Mouse (Mus musculus) midbrain, embryonic 14.5 days (tissue): Measurements from ENCODE around the gene Slc23a4. TPM values are rescaled to one million over a fixed set of nuclear protein-coding genes. Genes with fewer than 3 reads are reported as not detected.

ENCODE experiments used
- ATAC-seq: fragments of 200-750 bp; cut with Nextera tagmentation; 2 replicates; pipeline ENCODE4 v1.8.0; 2017; ENCODE audit warnings: moderate number of reproducible peaks, moderate library complexity; ENCODE audit not compliant: low FRiP score, low TSS enrichment
- DNase-seq: peaks from one replicate; pipeline ENCODE4 v3.0.0-alpha.2; 2015
- H3K27ac ChIP-seq: fragments of 300-500 bp; sonication (generic); replicated peaks from 2 replicates; pipeline ENCODE4 v1.5.1; 2014; ENCODE audit warnings: mild to moderate bottlenecking, low read depth, low read length, moderate library complexity
- H3K27me3 ChIP-seq: fragments of 300-500 bp; sonication (generic); 2 replicates; pipeline ENCODE4 v1.6.1; 2014; ENCODE audit warnings: low read length, control low read depth, mixed read lengths; ENCODE audit not compliant: control insufficient read depth, insufficient read depth
- H3K36me3 ChIP-seq: fragments of 300-500 bp; sonication (generic); 2 replicates; pipeline ENCODE4 v1.6.1; 2014; ENCODE audit warnings: low read length, control low read depth; ENCODE audit not compliant: control insufficient read depth, insufficient read depth
- H3K4me1 ChIP-seq: fragments of 300-500 bp; sonication (generic); 2 replicates; pipeline ENCODE4 v1.6.1; 2014; ENCODE audit warnings: mild to moderate bottlenecking, antibody characterized with exemption, low read length, control low read depth; ENCODE audit not compliant: control insufficient read depth, insufficient read depth
- H3K4me2 ChIP-seq: fragments of 300-500 bp; sonication (generic); 2 replicates; pipeline ENCODE4 v1.6.1; 2014; ENCODE audit warnings: mild to moderate bottlenecking, low read length, moderate library complexity
- H3K4me3 ChIP-seq: fragments of 300-500 bp; sonication (generic); replicated peaks from 2 replicates; pipeline ENCODE4 v1.5.1; 2014; ENCODE audit warnings: low read depth, low read length
- H3K9ac ChIP-seq: fragments of 300-500 bp; sonication (generic); replicated peaks from 2 replicates; pipeline ENCODE4 v1.6.1; 2014; ENCODE audit warnings: mild to moderate bottlenecking, low read length, moderate library complexity
- H3K9me3 ChIP-seq: fragments of 300-500 bp; sonication (generic); 2 replicates; pipeline ENCODE4 v1.6.1; 2016; ENCODE audit warnings: low read length, control low read depth, mixed read lengths; ENCODE audit not compliant: control insufficient read depth
- WGBS: fragments of 180-500 bp; shearing (Covaris S2); extraction: QIAGEN DNeasy Blood & Tissue Kit; methylation state at CpG from one replicate; pipeline ENCODE4 v1.1.7; 2014; 5-methylcytosine and 5-hydroxymethylcytosine counted together
- polyA plus RNA-seq: library from polyadenylated mRNA; unstranded; fragments of >200 nt; fragmentation: Nextera tagmentation; extraction: Ambion mirVana; gene quantifications from 2 replicates; pipeline ENCODE4 v1.2.1, GENCODE M21; 2014

Slc23a4 gene
- polyA plus RNA-seq, 1 experiment from 2014 or later, result 0.75 TPM

DNA sequence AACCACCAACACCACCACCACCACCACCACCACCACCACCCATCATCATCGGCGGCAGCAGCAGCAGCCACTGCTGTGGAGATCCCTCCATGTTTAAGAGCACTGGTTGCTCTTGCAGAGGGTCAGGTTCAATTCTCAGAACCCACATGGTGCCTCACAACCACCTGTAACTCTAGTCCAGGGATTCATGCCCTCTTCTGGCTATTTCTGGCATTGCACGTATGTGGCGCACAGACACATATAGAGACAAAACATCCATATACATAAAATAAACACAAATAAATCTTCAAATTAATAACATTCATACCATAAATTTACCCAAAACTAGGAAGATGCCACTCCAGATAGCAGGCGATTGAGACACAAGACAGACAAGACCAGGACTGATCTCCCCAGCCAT, 22.5 kb upstream of the Slc23a4 start:
- 98% methylated on average over 5 of the region's 5 CpGs for WGBS

GRCm38 (mm10) chr6:35002261-35002669, 14.1 kb upstream of the Slc23a4 start:
- H3K4me3 ChIP-seq, result no peak overlapping the region
- H3K9me3 ChIP-seq, result no peaks in the 10 kb centered on the region
- H3K27ac ChIP-seq, result no peak overlapping the region
- DNase-seq (peak; percentile 35), ATAC-seq (no peak)
- no peak overlapping the region for H3K4me2 ChIP-seq
- H3K4me1 ChIP-seq, result no peaks in the 10 kb centered on the region
- 82% methylated on average over 18 of the region's 18 CpGs for WGBS
- H3K36me3 ChIP-seq, result no peaks in the 10 kb centered on the region
- no peaks in the 10 kb centered on the region for H3K27me3 ChIP-seq
- no peak overlapping the region for H3K9ac ChIP-seq

More for the DNA sequence above, 22.5 kb upstream of the Slc23a4 start:
- DNase-seq (no peak), ATAC-seq (no peak)
- H3K27ac ChIP-seq, result no peak overlapping the region
- H3K36me3 ChIP-seq, result no peaks in the 10 kb centered on the region
- H3K4me1 ChIP-seq, result no peaks in the 10 kb centered on the region
- H3K27me3 ChIP-seq, result no peaks in the 10 kb centered on the region
- H3K4me2 ChIP-seq, result no peak overlapping the region
- no peak overlapping the region for H3K9ac ChIP-seq
- no peak overlapping the region for H3K4me3 ChIP-seq
- no peaks in the 10 kb centered on the region for H3K9me3 ChIP-seq

DNA sequence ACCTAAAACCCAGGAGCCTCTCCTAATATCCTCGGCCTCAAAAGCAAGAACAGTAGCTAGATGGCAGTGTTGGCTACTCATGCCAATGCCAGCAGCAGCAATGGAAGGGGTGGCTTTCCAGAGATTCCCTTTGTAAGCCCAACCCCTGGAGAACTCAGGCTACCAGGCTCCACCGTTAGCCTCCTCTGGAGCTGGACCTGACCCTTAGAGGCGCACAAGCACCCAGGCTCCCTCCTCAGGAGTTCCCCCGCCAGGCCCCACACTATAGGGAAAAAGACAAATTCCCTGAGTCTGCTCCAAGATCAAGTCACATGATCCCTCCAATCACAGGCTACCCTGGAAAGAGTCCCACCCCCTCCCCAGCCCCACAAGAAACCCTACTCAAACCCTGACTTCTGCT, 10.9 kb upstream of the Slc23a4 start:
- H3K4me2 ChIP-seq, result peak overlapping the region; percentile 31; the same call in 1 of the 2 replicates
- no peaks in the 10 kb centered on the region for H3K36me3 ChIP-seq
- DNase-seq (peak; percentile 76), ATAC-seq (0 out of 2 replicates have a peak, but pooled peaks have one; percentile 35)
- WGBS, result 15% methylated on average over 4 of the region's 4 CpGs
- H3K27ac ChIP-seq, result no peak overlapping the region
- H3K9me3 ChIP-seq, result no peaks in the 10 kb centered on the region
- H3K9ac ChIP-seq, result no peak overlapping the region
- H3K27me3 ChIP-seq, result no peaks in the 10 kb centered on the region
- no peak overlapping the region for H3K4me3 ChIP-seq
- no peaks in the 10 kb centered on the region for H3K4me1 ChIP-seq

- no peaks in the 10 kb centered on the region for H3K4me1 ChIP-seq
- no peak overlapping the region for H3K9ac ChIP-seq
- DNase-seq (no peak), ATAC-seq (no peak)
- no peak overlapping the region for H3K4me3 ChIP-seq
- no peaks in the 10 kb centered on the region for H3K36me3 ChIP-seq
- H3K4me2 ChIP-seq, result no peak overlapping the region
- no peak overlapping the region for H3K27ac ChIP-seq
- H3K27me3 ChIP-seq, result no peaks in the 10 kb centered on the region
- no peaks in the 10 kb centered on the region for H3K9me3 ChIP-seq
- WGBS, result 83% methylated on average over 4 of the region's 4 CpGs
These were observed 8.3 kb upstream of the Slc23a4 start for GRCm38 (mm10) chr6:34996496-34996895.

DNA sequence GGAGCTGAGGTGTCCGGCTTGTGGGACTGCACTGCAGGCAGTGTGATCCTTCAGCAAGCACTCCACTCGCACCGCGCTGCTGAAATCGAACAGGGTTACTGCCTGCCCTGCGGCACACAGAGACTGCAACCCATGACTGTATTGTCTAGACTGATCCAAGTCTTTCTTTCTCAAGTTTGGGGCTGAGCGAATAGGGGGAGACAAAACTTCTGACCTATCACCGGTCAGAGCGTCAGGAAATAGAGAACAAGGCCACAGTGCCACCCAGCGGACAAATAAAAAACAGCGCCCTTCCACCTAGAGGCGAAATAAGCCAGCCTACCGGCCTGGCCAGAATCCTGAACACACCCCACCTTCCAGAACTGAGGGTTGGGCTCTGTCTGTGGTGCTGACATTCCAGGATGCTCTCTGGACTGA, 7.1 kb upstream of the Slc23a4 start:
- H3K27ac ChIP-seq, result no peak overlapping the region
- H3K9me3 ChIP-seq, result no peaks in the 10 kb centered on the region
- no peak overlapping the region for H3K9ac ChIP-seq
- DNase-seq (peak; percentile 89), ATAC-seq (peak; percentile 54; the same call in 1 of the 2 replicates)
- no peaks in the 10 kb centered on the region for H3K27me3 ChIP-seq
- H3K4me1 ChIP-seq, result no peaks in the 10 kb centered on the region
- H3K36me3 ChIP-seq, result no peaks in the 10 kb centered on the region
- H3K4me3 ChIP-seq, result no peak overlapping the region
- WGBS, result 5% methylated on average over 13 of the region's 13 CpGs
- peak overlapping the region; percentile 21; the same call in 1 of the 2 replicates for H3K4me2 ChIP-seq

- Histone ChIP-seq H3K27me3 (no peaks in the 10 kb centered on the region), H3K9ac (no peak overlapping the region), H3K4me2 (no peak overlapping the region), H3K36me3 (no peaks in the 10 kb centered on the region), H3K27ac (no peak overlapping the region), H3K4me1 (no peaks in the 10 kb centered on the region), H3K4me3 (no peak overlapping the region), H3K9me3 (no peaks in the 10 kb centered on the region)
- ATAC-seq (no peak), DNase-seq (no peak)
- 85% methylated on average over 5 of the region's 5 CpGs for WGBS
These were observed 6.5 kb upstream of the Slc23a4 start for GRCm38 (mm10) chr6:34994692-34995091.

DNA sequence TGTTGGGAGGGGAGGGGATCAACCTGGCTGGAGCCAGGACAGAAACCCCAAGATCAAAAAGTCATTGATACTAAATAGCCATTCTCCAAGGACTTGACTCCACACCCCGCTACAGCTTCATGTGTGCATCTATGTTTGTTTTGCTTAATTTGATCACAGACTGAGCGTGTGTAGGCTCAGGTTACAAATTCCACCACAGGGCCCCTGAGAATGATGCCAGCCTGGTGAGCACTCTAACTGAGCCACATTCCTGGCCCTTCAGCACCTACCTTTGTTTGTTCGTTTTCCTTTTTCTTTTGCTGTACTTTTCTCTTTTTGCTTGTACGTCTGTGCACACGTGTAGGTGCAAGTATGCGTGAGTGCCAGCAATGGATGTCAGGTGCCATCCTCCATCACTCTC, 1.1 kb upstream of the Slc23a4 start:
- DNase-seq (no peak), ATAC-seq (no peak)
- H3K4me3 ChIP-seq, result no peak overlapping the region
- H3K9ac ChIP-seq, result no peak overlapping the region
- peaks cover 7% of the 10 kb centered on the region; the same call in 1 of the 2 replicates for H3K4me1 ChIP-seq
- H3K36me3 ChIP-seq, result no peaks in the 10 kb centered on the region
- 77% methylated on average over 6 of the region's 6 CpGs for WGBS
- H3K27ac ChIP-seq, result no peak overlapping the region
- H3K27me3 ChIP-seq, result no peaks in the 10 kb centered on the region
- H3K9me3 ChIP-seq, result no peaks in the 10 kb centered on the region
- H3K4me2 ChIP-seq, result no peak overlapping the region

DNA sequence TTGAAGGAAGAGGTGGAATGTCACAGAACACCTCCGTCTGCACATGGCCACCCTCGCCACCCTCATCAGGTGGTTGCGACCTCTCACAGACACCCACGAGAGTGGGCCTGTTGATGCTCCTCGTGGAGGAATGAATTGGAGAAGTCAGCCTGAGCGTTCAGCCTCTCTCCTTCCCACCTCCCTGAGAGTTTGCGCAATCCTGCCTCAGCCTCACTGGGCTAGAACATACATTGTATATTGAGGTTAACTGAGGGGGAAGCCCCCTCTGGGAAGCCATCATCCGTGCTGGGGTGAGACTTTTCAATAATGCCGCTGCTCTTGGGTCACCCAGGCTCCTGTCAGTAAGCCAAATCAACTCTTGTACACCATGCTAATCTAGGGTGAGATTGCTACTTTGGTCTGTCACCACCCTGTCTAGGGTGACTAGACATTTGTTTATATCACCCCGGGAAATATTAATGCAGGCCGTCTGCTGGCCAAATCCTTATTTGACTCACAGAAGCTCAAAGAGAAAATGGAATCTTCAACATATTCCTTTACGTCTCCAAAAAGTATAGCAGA, 1.0 kb downstream of the Slc23a4 start:
- Histone ChIP-seq H3K27ac (no peak overlapping the region), H3K27me3 (no peaks in the 10 kb centered on the region), H3K4me3 (no peak overlapping the region), H3K4me1 (peaks cover 7% of the 10 kb centered on the region; the same call in 1 of the 2 replicates), H3K9me3 (no peaks in the 10 kb centered on the region), H3K4me2 (no peak overlapping the region), H3K9ac (no peak overlapping the region), H3K36me3 (no peaks in the 10 kb centered on the region)
- DNase-seq (no peak), ATAC-seq (no peak)
- WGBS, result 92% methylated on average over 12 of the region's 12 CpGs

- no peak overlapping the region for H3K4me3 ChIP-seq
- H3K36me3 ChIP-seq, result no peaks in the 10 kb centered on the region
- H3K9ac ChIP-seq, result no peak overlapping the region
- no peak overlapping the region for H3K4me2 ChIP-seq
- DNase-seq (no peak), ATAC-seq (no peak)
- WGBS, result 69% methylated on average over 9 of the region's 9 CpGs
- H3K27ac ChIP-seq, result no peak overlapping the region
- H3K4me1 ChIP-seq, result no peaks in the 10 kb centered on the region
- H3K27me3 ChIP-seq, result no peaks in the 10 kb centered on the region
- no peaks in the 10 kb centered on the region for H3K9me3 ChIP-seq
These were observed 7.5 kb downstream of the Slc23a4 start for GRCm38 (mm10) chr6:34980661-34981060.
